Mouse (Mus musculus) heart, postnatal 25 days (tissue): ENCODE data around the gene 4930404N11Rik. TPM values are rescaled to one million over a fixed set of nuclear protein-coding genes. Genes with fewer than 3 reads are reported as not detected.

Experiments used
- DNase-seq: peaks from one replicate; pipeline ENCODE4 v3.0.0; 2022; ENCODE audit warnings: low spot score
- intact Hi-C: fragments of 180-260 bp; cut with DNase I; formaldehyde crosslinking; loops from one replicate; pipeline ENCODE4 v1.15.1; 2025
- total RNA-seq, 2 experiments: library from RNA; stranded (reverse); gene quantifications; 2 replicates each; pipeline ENCODE4 v1.2.3; 2021

4930404N11Rik gene
- total RNA-seq, 2 experiments from 2014 or later, result 0.78 to 1.2 TPM

- DNase-seq, result no peak
- intact Hi-C loops, result no loop called here
Measured at GRCm38 (mm10) chr10:81360721-81361120, 4.9 kb downstream of the 4930404N11Rik start.

GRCm38 (mm10) chr10:81358841-81359240 lies 6.8 kb downstream of the 4930404N11Rik start:
- intact Hi-C loops, result no loop called here
- no peak for DNase-seq

DNA sequence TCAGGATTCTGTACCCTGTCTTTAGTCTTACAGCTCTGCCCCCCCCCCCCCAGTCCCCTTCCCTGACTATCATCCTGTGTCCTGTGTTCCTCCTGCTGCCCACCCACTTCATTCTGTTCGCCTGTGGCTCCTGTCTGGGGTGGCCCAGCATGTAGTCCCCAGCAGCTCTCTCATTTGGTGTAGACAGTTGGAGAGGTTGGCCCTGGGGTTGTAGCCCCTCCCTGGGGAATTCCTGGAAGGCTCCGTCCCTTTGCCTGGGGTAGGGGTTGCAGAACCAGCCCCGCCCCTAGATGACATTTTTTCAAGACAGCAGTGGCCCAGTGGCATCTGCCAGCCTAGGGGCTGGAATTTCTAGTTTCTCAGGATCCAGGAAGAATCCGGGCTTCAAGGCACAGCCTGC lies 7.4 kb downstream of the 4930404N11Rik start:
- DNase-seq, result no peak
- intact Hi-C loops, result no loop called here

- DNase-seq, result peak; percentile 87
- intact Hi-C loops, result no loop called here
Measured at GRCm38 (mm10) chr10:81356991-81357844, 8.4 kb downstream of the 4930404N11Rik start, which contains the start of gene Mfsd12. Mfsd12 (plus strand) TSS chr10:81357491.

GRCm38 (mm10) chr10:81356352-81356990 lies 9.1 kb downstream of the 4930404N11Rik start:
- DNase-seq, result no peak
- intact Hi-C loops, result no loop called here

GRCm38 (mm10) chr10:81355533-81355932 lies 10.1 kb downstream of the 4930404N11Rik start:
- intact Hi-C loops, result no loop called here
- DNase-seq, result no peak

DNA sequence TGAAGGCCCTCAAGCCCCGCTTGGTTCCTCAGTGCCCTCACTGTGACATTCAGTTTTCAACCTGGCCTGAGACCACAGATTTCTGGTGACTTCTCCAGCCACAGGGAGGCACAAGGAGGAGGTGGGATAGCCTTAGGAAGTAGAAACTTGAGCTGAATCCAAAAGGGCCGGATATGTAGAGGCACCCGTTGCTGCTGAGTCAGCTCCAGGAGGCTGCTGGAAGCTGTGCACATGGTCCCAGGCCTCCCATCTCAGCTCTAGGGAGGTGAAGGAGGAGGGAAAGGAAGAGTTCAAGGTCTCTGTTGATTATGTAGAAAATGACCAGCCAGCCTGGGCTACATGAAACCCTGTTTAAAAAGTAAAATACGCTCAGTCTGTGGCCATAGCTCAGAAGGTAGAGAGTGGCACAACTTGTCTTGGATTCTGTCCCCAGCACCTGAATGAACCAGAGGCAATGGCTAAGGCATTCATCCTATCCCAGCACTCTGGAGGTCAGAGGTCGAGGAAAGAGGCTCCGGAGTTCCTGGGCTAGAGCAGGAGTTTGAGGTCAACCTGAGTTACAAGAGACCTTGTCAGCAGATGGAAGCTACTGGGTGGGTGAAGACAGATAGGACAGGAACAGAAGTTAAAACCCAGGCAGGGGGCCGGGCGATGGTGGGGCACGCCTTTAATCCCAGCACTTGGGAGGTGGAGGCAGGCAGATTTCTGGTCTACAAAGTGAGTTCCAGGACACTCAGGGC lies 10.7 kb downstream of the 4930404N11Rik start:
- intact Hi-C loops, result no loop called here
- no peak for DNase-seq

DNA sequence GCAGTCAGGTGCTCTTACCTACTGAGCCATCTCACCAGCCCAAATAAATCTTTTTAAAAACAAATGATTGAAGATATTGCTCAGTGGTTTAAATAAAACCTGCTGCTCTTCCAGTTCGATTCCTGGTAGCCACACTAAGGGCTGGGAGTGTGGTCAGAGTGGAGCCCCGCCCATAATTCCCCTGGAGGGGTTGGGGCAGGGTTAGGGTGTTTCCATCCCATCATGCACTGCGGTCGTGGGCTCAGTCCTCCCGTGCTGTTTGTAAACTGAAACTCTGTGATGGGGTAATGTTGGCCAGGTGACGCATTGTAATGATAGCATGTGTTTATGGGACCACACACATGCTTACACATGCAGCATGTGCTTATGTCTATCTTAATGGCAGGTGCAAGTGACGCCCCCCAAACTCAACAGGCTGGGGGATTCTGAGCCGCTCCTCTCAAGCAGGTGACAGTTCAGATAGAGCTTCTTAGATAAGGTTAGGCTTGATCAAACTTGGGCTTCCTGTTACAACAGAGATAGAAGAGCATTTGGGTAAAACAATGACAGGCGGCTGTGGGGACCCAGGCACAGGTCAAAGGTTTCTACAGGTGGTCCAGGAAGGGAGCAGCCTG lies 13.8 kb downstream of the 4930404N11Rik start:
- DNase-seq, result no peak
- intact Hi-C loops, result no loop called here

DNA sequence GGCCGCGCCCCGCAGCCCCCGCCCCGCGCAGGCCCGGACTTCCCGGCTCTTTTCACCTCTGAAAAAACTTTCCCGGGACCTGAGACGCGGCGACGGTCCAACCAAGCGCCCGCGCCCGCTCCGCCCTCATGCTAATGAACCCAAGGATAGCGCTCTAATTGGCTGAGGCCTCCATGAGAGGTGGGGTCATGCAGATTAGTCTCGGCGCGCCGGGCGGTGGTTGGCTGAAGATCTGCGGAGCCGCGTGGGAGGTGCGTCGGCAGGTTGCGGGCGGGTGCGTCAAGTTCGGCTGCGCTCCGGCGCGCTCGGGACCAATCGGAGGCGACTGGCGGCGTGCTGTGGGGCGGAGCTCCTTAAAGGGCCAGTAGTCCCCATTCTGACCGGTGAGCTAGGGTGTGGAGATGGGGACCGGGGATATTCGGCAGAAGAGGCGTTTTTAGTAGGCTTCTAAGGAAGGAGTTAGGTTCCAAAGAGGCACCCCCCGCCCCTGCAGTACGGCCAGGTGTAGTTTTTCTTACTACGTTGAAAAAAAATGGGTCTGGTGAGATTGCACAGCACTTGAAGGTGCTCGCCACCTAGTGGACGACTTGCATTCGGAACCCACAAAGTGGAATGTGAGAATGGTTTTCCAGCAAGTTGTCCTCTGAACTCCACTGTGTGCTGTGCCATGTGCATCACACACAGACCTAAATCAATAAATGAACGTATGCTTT lies 15.1 kb downstream of the 4930404N11Rik start, which contains the start of gene Hmg20b:
Gene Hmg20b, minus strand, starts transcription at position 130 of the 713 bp plus-strand sequence.
- DNase-seq, result peak; percentile 99
- intact Hi-C loops, result no loop called here

GRCm38 (mm10) chr10:81349961-81350350 lies 15.7 kb downstream of the 4930404N11Rik start:
- intact Hi-C loops, result no loop called here

GRCm38 (mm10) chr10:81349146-81349545 lies 16.5 kb downstream of the 4930404N11Rik start:
- intact Hi-C loops, result no loop called here
- no peak for DNase-seq

More at GRCm38 (mm10) chr10:81349961-81350350, 15.7 kb downstream of the 4930404N11Rik start:
- DNase-seq, result no peak

DNA sequence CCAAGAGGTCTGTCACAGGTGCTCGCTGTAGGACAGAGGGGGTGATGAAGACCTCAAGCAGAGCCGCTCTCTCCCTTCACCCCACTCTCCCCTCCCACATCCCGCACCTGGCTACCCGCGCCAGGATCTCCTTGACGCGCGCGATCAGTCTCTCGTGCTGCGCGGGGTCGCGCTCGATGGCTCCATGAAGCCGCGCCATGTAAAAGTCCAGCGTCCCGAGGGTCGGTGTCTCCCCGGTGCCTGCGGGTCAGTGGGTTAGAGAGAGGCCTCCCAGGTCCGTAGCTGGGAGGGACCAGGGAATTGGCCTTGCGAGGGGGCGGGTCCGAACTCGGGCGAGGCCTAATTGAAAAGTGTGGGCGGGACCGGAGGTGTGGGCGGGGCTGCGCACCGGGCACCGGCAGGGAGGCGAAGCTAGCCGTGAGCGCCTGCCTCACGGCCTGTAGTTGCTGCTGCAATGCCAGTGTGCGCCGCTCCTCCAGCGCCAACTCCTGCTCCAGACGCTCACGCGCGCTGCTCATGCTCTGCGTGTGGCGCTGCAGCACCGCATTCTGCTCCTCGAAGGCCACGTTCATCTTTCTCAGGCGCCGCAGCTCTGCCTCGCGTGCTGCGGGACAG lies 19.1 kb downstream of the 4930404N11Rik start:
- no peak for DNase-seq
- intact Hi-C loops, result no loop called here

GRCm38 (mm10) chr10:81345162-81345534 lies 20.5 kb downstream of the 4930404N11Rik start:
- DNase-seq, result no peak
- intact Hi-C loops, result no loop called here

DNA sequence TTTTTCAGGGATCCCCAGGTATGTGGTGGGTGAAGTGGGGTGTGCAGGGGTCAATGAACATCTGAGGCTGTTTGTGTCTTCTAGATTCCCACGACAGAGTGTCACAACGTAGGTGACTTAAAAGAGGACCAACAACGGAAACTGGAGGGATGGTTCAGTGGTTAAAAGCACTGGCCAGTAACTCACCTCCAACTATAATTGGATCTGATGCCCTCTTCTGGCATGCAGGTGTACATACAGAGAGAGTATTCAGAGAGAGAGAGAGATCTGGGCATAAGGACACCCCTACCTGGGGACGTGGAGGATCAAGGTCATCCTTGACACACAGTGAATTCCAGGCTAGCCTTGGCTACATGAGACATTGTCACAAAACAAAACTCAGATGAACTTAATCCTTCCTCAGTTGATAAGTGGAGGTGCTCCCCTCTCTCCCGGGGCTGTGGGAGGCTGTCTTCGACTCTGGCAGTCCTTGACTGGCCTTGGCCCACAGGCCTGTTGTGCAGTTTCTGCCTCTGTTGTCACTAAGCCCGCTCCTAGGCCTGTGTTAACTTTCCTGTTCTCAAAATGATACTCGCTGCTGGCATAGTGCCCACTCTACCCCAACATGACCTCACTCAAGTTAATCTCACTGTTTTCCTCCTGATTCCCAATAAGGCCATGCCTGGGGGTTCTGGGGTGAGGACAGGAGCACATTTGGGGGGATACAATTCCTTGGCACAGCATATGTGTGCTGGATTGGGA lies 21.0 kb downstream of the 4930404N11Rik start:
- no peak for DNase-seq
- intact Hi-C loops, result no loop called here

DNA sequence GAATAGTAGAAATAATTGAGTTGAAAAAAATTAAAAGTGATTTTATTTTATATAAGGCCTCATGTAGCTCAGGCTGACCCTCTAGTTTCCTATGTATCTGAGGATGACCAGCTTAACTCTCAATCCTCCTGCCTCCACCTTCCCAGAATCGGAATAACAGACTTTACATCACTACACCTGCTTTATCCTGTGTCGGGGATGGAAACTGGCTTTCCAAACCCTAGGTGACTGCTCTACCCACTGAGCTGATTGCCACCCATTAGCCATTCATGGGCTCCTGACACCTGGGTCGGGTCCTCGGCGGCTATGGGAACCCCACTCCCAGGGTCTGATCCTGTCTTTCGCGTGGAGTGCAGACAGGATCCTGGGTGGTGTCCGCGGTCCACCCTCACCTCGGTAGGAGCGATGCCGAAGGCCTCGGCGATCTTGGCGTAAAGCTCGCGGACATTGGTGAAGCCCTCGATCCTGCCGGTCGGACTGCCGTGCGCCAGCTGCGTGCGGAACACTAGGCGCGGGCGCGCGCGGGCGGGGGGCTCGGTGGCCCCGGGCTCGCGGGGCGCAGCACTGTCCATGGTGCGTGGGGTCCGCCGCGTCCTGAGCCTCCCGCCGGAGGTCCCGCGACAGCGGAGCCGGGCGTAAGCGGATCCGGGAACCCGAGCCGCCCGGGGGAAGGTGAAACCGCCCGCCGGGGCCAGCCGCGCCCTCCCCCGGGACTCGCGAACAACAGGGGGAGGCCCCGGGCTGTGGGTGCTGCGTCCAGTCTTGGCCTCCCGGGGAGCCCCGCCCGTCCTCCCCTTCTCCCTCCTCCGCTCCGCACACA lies 22.7 kb downstream of the 4930404N11Rik start, which contains the start of gene Gipc3:
Gene Gipc3, minus strand, starts transcription at position 581 of the 820 bp plus-strand sequence.
- intact Hi-C loops, result loop anchor here (2.0 kb wide), 1 partner anchor 20 kb away; no protein-coding TSS in a partner anchor
- no peak for DNase-seq

DNA sequence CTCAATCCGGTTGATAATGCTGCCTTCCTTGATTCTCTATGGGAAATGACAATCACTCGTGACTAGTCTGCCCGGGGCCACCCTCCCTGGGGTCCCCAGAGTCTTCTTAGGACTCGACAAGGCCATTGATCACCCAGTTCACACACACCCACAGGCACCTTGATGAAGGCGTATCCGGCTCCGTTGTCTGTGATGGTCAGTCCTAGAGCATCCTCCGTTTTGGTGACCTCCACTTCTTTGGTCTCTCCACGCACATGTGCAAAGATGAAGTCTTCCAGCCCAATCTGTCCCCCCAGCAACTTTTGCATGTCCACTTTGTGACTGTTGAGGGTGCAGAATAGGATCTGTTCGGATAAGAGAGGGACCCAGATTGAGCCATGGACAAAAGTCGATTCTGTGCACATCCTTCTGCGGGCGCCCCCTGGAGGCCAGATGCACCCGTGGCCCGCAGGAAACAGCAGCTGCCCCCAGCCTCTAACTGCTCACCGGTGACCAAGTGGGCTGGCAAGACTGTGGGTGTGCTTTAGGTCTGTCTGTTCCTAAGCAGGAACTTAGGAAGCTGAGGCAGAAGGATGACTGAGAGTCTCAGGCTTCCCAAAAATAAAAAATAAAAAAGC lies 24.2 kb downstream of the 4930404N11Rik start:
- no peak for DNase-seq
- intact Hi-C loops, result loop anchor here (2.0 kb wide), 1 partner anchor 51 kb away; the partner anchor contains the start of gene Tjp3
